Mouse (Mus musculus) heart, postnatal 0 days (tissue): Measurements from ENCODE around the gene Xpc.

ENCODE experiments used
- CTCF ChIP-seq: IDR thresholded peaks from 2 replicates; pipeline ENCODE4 v1.5.1; 2016; ENCODE audit warnings: antibody characterized with exemption, control low read depth, low read depth
- EP300 ChIP-seq: IDR thresholded peaks from 2 replicates; pipeline ENCODE4 v1.6.1; 2016; ENCODE audit warnings: antibody characterized with exemption, low read depth

DNA sequence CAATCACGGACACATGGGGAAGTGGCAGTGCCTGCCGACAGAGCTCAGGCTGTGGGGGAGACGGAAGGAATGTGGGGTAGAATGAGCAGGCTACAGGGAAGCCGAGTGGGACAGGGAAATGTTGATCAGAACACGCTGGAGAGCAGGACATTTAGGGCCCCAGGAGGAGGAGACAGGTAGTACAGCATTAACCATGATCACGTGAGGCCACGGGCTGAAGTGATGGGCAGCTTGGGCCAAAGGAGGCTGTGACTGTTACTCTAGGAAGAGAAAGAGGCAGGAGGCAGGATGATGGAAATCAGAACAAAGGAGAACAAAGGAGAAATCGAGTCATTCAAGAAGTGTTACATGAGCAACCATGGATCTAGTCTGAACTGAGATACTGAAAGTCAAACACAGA is 21.2 kb downstream of the Xpc start:
- TF ChIP-seq CTCF = no peak
- TF ChIP-seq EP300 = no peak
